In the genomic region with DNA sequence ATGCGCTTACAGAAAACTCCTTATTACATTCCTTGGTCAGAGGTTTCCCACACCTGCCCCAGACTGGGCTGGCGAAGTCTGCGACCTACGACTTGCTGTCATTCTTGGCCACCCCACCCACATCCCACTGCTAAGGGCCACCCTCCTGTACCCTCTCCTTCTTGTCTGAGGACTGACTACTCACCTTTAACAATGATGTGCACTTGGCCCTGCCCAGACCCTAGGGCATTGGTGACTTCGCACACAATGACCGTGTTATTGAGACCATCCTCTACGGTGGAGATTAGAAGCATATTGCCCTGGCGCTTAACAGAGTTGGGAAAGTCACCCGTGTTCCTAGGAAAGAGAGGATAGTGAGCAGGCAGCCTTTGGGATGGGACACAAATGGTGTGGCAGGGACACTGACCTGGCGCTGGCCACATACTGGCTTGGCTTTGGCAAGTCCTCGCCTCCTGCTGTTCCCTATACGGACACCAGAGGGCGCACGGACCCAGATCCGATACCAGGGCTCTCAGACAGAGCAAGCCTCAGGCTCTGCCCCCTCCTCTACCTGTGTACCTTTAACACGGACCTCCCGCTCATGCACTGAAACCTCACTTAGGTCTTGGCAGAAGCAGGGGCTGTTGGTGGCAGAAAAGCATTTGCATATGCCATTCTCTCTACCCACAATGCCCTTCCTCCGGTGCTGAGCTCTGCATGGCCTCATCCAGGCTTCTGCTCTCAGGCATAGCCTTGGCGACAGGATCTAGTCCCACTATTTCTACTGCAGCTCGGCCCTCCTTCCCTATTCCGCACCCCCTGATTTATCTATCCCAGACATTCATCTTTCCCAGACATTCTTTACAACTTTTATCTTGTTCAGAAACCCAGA, we compare ENCODE assay signal across 8 mouse cellular contexts. TPM values are rescaled to one million over a fixed set of nuclear protein-coding genes. Genes with fewer than 3 reads are reported as not detected.
DNase-seq lines count a peak whose midpoint lies in the region; ATAC-seq lines count a peak whose summit lies in the region.

No protein-coding gene starts in this region.

- H3K4me1 ChIP-seq in embryonic facial prominence, embryonic 14.5 days (ENCODE audit: control insufficient read depth, insufficient read depth, low read length) = no peaks in the 10 kb centered on the region
- no peaks in the 10 kb centered on the region for H3K4me1 ChIP-seq in heart, embryonic 13.5 days
- no peaks in the 10 kb centered on the region for H3K4me1 ChIP-seq in kidney, embryonic 16.5 days (ENCODE audit: insufficient read depth, low read length)
- no peaks in the 10 kb centered on the region for H3K4me1 ChIP-seq in liver, embryonic 11.5 days (replicated peaks; ENCODE audit: control insufficient read depth, insufficient read depth, low read length)
- no peaks in the 10 kb centered on the region for H3K4me1 ChIP-seq in stomach, embryonic 15.5 days

- 55% methylated on average over 21 of the region's 21 CpGs for WGBS in embryonic facial prominence, embryonic 14.5 days
- 46% methylated on average over 21 of the region's 21 CpGs for WGBS in heart, embryonic 13.5 days
- WGBS in kidney, embryonic 16.5 days = 49% methylated on average over 21 of the region's 21 CpGs
- WGBS in liver, embryonic 11.5 days = 52% methylated on average over 21 of the region's 21 CpGs
- 50% methylated on average over 21 of the region's 21 CpGs for WGBS in stomach, embryonic 15.5 days

- H3K9ac ChIP-seq in embryonic facial prominence, embryonic 14.5 days (ENCODE audit: low read depth, low read length) = no peak overlapping the region
- H3K9ac ChIP-seq in heart, embryonic 13.5 days = no peak overlapping the region
- H3K9ac ChIP-seq in kidney, embryonic 16.5 days (replicated peaks; ENCODE audit: low read length) = no peak overlapping the region
- no peak overlapping the region for H3K9ac ChIP-seq in liver, embryonic 11.5 days (ENCODE audit: low read depth, low read length)
- no peak overlapping the region for H3K9ac ChIP-seq in stomach, embryonic 15.5 days

- peak; percentile 75 for ATAC-seq in embryonic facial prominence, embryonic 14.5 days (ENCODE audit: low read depth)
- ATAC-seq in heart, embryonic 13.5 days (ENCODE audit: extremely low read depth, insufficient number of reproducible peaks, low FRiP score, low TSS enrichment) = peak; percentile 46; the same call in 1 of the 2 replicates
- ATAC-seq in kidney, embryonic 16.5 days (ENCODE audit: low FRiP score, low TSS enrichment) = peak; percentile 81
- peak; percentile 65 for ATAC-seq in liver, embryonic 11.5 days (replicated peaks; ENCODE audit: low FRiP score)
- ATAC-seq in stomach, embryonic 15.5 days (ENCODE audit: insufficient read depth, low FRiP score, low read depth) = peak; percentile 60; the same call in 1 of the 2 replicates

- no peak overlapping the region for H3K4me3 ChIP-seq in embryonic facial prominence, embryonic 14.5 days (ENCODE audit: low read depth, low read length)
- no peak overlapping the region for H3K4me3 ChIP-seq in heart, embryonic 13.5 days
- no peak overlapping the region for H3K4me3 ChIP-seq in kidney, embryonic 16.5 days (ENCODE audit: low read length)
- no peak overlapping the region for H3K4me3 ChIP-seq in liver, embryonic 11.5 days (ENCODE audit: low read depth, low read length)
- H3K4me3 ChIP-seq in stomach, embryonic 15.5 days (replicated peaks) = no peak overlapping the region

- DNase-seq in B cell, adult 2 months = peak; percentile 88 to 89
- DNase-seq in adrenal gland, postnatal 36 days = peak; percentile 86 to 87
- peak; percentile 57 for DNase-seq in embryonic facial prominence, embryonic 14.5 days (ENCODE audit: low spot score)
- peak; percentile 72 for DNase-seq in liver, embryonic 11.5 days (ENCODE audit: low spot score)
- peak; percentile 85 for DNase-seq in neural tube, embryonic 10.5 days (ENCODE audit: extremely low spot score, low spot score)

- peaks cover 56% of the 10 kb centered on the region for H3K36me3 ChIP-seq in embryonic facial prominence, embryonic 14.5 days (ENCODE audit: control insufficient read depth, insufficient read depth, low read length)
- H3K36me3 ChIP-seq in heart, embryonic 13.5 days = peaks cover 85% of the 10 kb centered on the region
- peaks cover 41% of the 10 kb centered on the region for H3K36me3 ChIP-seq in kidney, embryonic 16.5 days (ENCODE audit: insufficient read depth, low read length)
- H3K36me3 ChIP-seq in liver, embryonic 11.5 days (ENCODE audit: control insufficient read depth, insufficient read depth, low read length) = peaks cover 14% of the 10 kb centered on the region
- peaks cover 41% of the 10 kb centered on the region for H3K36me3 ChIP-seq in stomach, embryonic 15.5 days

- no peaks in the 10 kb centered on the region for H3K27me3 ChIP-seq in embryonic facial prominence, embryonic 14.5 days (replicated peaks; ENCODE audit: control insufficient read depth, insufficient read depth, low read length)
- H3K27me3 ChIP-seq in heart, embryonic 13.5 days (replicated peaks) = no peaks in the 10 kb centered on the region
- no peaks in the 10 kb centered on the region for H3K27me3 ChIP-seq in kidney, embryonic 16.5 days (ENCODE audit: insufficient read depth, low read length)
- H3K27me3 ChIP-seq in liver, embryonic 11.5 days (replicated peaks; ENCODE audit: control insufficient read depth, insufficient read depth, low read length) = no peaks in the 10 kb centered on the region
- H3K27me3 ChIP-seq in stomach, embryonic 15.5 days (replicated peaks) = no peaks in the 10 kb centered on the region

- H3K27ac ChIP-seq in embryonic facial prominence, embryonic 14.5 days (replicated peaks; ENCODE audit: low read depth, low read length) = no peak overlapping the region
- H3K27ac ChIP-seq in heart, embryonic 13.5 days (replicated peaks) = no peak overlapping the region
- H3K27ac ChIP-seq in kidney, embryonic 16.5 days (ENCODE audit: low read length) = no peak overlapping the region
- no peak overlapping the region for H3K27ac ChIP-seq in liver, embryonic 11.5 days (ENCODE audit: low read depth, low read length)
- H3K27ac ChIP-seq in stomach, embryonic 15.5 days = no peak overlapping the region

- H3K4me2 ChIP-seq in embryonic facial prominence, embryonic 14.5 days (ENCODE audit: low read depth, low read length) = no peak overlapping the region
- H3K4me2 ChIP-seq in heart, embryonic 13.5 days = no peak overlapping the region
- H3K4me2 ChIP-seq in kidney, embryonic 16.5 days (replicated peaks; ENCODE audit: low read depth, low read length) = no peak overlapping the region
- H3K4me2 ChIP-seq in liver, embryonic 11.5 days = no peak overlapping the region
- H3K4me2 ChIP-seq in stomach, embryonic 15.5 days = no peak overlapping the region

- peaks cover 8% of the 10 kb centered on the region for H3K9me3 ChIP-seq in embryonic facial prominence, embryonic 14.5 days (ENCODE audit: control insufficient read depth, low read length)
- H3K9me3 ChIP-seq in heart, embryonic 13.5 days = 0 out of 2 replicates have a peak, but pooled peaks cover 4% of the 10 kb centered on the region
- H3K9me3 ChIP-seq in kidney, embryonic 16.5 days (ENCODE audit: low read length) = peaks cover 5% of the 10 kb centered on the region; the same call in 1 of the 2 replicates
- no peaks in the 10 kb centered on the region for H3K9me3 ChIP-seq in liver, embryonic 11.5 days (ENCODE audit: control insufficient read depth, low read length)
- H3K9me3 ChIP-seq in stomach, embryonic 15.5 days = no peaks in the 10 kb centered on the region

RNA-seq across cellular contexts. Expression of a gene that starts 10.3 kb away (rescaled TPM):
- total RNA-seq in adrenal gland, postnatal 36 days (2021) = 10 to 100 TPM; 28.8 to 33.7 TPM
- 9.0 and 10.2 TPM in 2 replicates for polyA plus RNA-seq in embryonic facial prominence, embryonic 14.5 days (2014; fragmentation: Nextera tagmentation; extraction: Ambion mirVana)
- polyA plus RNA-seq in heart, embryonic 13.5 days (2015; fragmentation: Nextera tagmentation; extraction: Ambion mirVana) = 15.7 TPM in 2 replicates
- 11.8 and 16.0 TPM in 2 replicates for polyA plus RNA-seq in kidney, embryonic 16.5 days (2015; fragmentation: Nextera tagmentation; extraction: Ambion mirVana)
- polyA plus RNA-seq in liver, embryonic 11.5 days (2014; fragmentation: Nextera tagmentation; extraction: Ambion mirVana) = 5.1 and 6.1 TPM in 2 replicates
- 12.8 and 13.9 TPM in 2 replicates for polyA plus RNA-seq in stomach, embryonic 15.5 days (2015; fragmentation: Nextera tagmentation; extraction: Ambion mirVana)

RNA-seq across cellular contexts. Expression of a gene that starts 22.9 kb away (rescaled TPM):
- not detected for total RNA-seq in adrenal gland, postnatal 36 days (2021)
- polyA plus RNA-seq in embryonic facial prominence, embryonic 14.5 days (2014; fragmentation: Nextera tagmentation; extraction: Ambion mirVana) = 1.2 TPM in 2 replicates
- not detected in 2 replicates for polyA plus RNA-seq in heart, embryonic 13.5 days (2015; fragmentation: Nextera tagmentation; extraction: Ambion mirVana)
- 0.06 TPM in 1 of 2 replicates, not detected in the other for polyA plus RNA-seq in kidney, embryonic 16.5 days (2015; fragmentation: Nextera tagmentation; extraction: Ambion mirVana)
- not detected in 2 replicates for polyA plus RNA-seq in liver, embryonic 11.5 days (2014; fragmentation: Nextera tagmentation; extraction: Ambion mirVana)
- polyA plus RNA-seq in stomach, embryonic 15.5 days (2015; fragmentation: Nextera tagmentation; extraction: Ambion mirVana) = 0.64 and 1.1 TPM in 2 replicates

RNA-seq across cellular contexts. Expression of a gene that starts 39.9 kb away (rescaled TPM):
- total RNA-seq in adrenal gland, postnatal 36 days (2021) = not detected
- not detected in 2 replicates for polyA plus RNA-seq in embryonic facial prominence, embryonic 14.5 days (2014; fragmentation: Nextera tagmentation; extraction: Ambion mirVana)
- polyA plus RNA-seq in heart, embryonic 13.5 days (2015; fragmentation: Nextera tagmentation; extraction: Ambion mirVana) = 1.2 and 1.6 TPM in 2 replicates
- 0.21 TPM in 1 of 2 replicates, not detected in the other for polyA plus RNA-seq in kidney, embryonic 16.5 days (2015; fragmentation: Nextera tagmentation; extraction: Ambion mirVana)
- polyA plus RNA-seq in liver, embryonic 11.5 days (2014; fragmentation: Nextera tagmentation; extraction: Ambion mirVana) = 0.59 and 0.73 TPM in 2 replicates
- 2.7 and 3.1 TPM in 2 replicates for polyA plus RNA-seq in stomach, embryonic 15.5 days (2015; fragmentation: Nextera tagmentation; extraction: Ambion mirVana)

RNA-seq across cellular contexts. Expression of a gene that starts 49.6 kb away (rescaled TPM):
- not detected for total RNA-seq in adrenal gland, postnatal 36 days (2021)
- polyA plus RNA-seq in embryonic facial prominence, embryonic 14.5 days (2014; fragmentation: Nextera tagmentation; extraction: Ambion mirVana) = not detected in 2 replicates
- 0.13 TPM in 1 of 2 replicates, not detected in the other for polyA plus RNA-seq in heart, embryonic 13.5 days (2015; fragmentation: Nextera tagmentation; extraction: Ambion mirVana)
- 0.15 TPM in 1 of 2 replicates, not detected in the other for polyA plus RNA-seq in kidney, embryonic 16.5 days (2015; fragmentation: Nextera tagmentation; extraction: Ambion mirVana)
- not detected in 2 replicates for polyA plus RNA-seq in liver, embryonic 11.5 days (2014; fragmentation: Nextera tagmentation; extraction: Ambion mirVana)
- 0.09 TPM in 1 of 2 replicates, not detected in the other for polyA plus RNA-seq in stomach, embryonic 15.5 days (2015; fragmentation: Nextera tagmentation; extraction: Ambion mirVana)

RNA-seq across cellular contexts. Expression of a gene that starts 54.6 kb away (rescaled TPM):
- total RNA-seq in adrenal gland, postnatal 36 days (2021) = not detected
- not detected in 2 replicates for polyA plus RNA-seq in embryonic facial prominence, embryonic 14.5 days (2014; fragmentation: Nextera tagmentation; extraction: Ambion mirVana)
- polyA plus RNA-seq in heart, embryonic 13.5 days (2015; fragmentation: Nextera tagmentation; extraction: Ambion mirVana) = not detected in 2 replicates
- not detected in 2 replicates for polyA plus RNA-seq in kidney, embryonic 16.5 days (2015; fragmentation: Nextera tagmentation; extraction: Ambion mirVana)
- not detected in 2 replicates for polyA plus RNA-seq in liver, embryonic 11.5 days (2014; fragmentation: Nextera tagmentation; extraction: Ambion mirVana)
- polyA plus RNA-seq in stomach, embryonic 15.5 days (2015; fragmentation: Nextera tagmentation; extraction: Ambion mirVana) = 0.14 and 0.15 TPM in 2 replicates
